Mouse (Mus musculus): Measurements from ENCODE around the gene Gm5640. TPM values are rescaled to one million over a fixed set of nuclear protein-coding genes. Genes with fewer than 3 reads are reported as not detected.
"Not testable (repeated sequence)": the region's sequence is repeated elsewhere in the genome, so short reads cannot be mapped to it uniquely, and the experiment has no call there.

The Gm5640 gene
- 0.17 and 0.19 TPM in 2 replicates for polyA plus RNA-seq (2015; fragmentation: Nextera tagmentation; extraction: Ambion mirVana)

GRCm38 (mm10) chrX:74645466-74646323 is at the start of gene Gm5640:
Gm5640 (minus strand) TSS chrX:74645635.
- not testable (repeated sequence) for H3K36me3 ChIP-seq; H3K4me3 ChIP-seq (replicated peaks); H3K27ac ChIP-seq; H3K9me3 ChIP-seq; H3K4me1 ChIP-seq (replicated peaks); H3K9ac ChIP-seq (replicated peaks); H3K4me2 ChIP-seq (replicated peaks); H3K27me3 ChIP-seq
- WGBS: 51% methylated on average over 4 of the region's 5 CpGs
- peak; percentile 92 for ATAC-seq

- WGBS: no CpG with 5 or more reads among the region's 1 CpGs
- H3K4me1 ChIP-seq (replicated peaks); H3K9ac ChIP-seq (replicated peaks); H3K9me3 ChIP-seq; H3K4me2 ChIP-seq (replicated peaks); H3K4me3 ChIP-seq (replicated peaks); H3K27ac ChIP-seq; H3K36me3 ChIP-seq; H3K27me3 ChIP-seq: not testable (repeated sequence)
- ATAC-seq: peak; percentile 68
These were observed 958 bp upstream of the Gm5640 start for GRCm38 (mm10) chrX:74646393-74646792.

GRCm38 (mm10) chrX:74592379-74592778 is 53.1 kb downstream of the Gm5640 start, which contains the start of gene Olfr1325:
Olfr1325 (plus strand) TSS chrX:74592679.
- ATAC-seq: no peak
- no peaks in the 10 kb centered on the region for H3K27me3 ChIP-seq
- WGBS: 80% methylated on average over 2 of the region's 2 CpGs

More at GRCm38 (mm10) chrX:74592379-74592778, 53.1 kb downstream of the Gm5640 start, which contains the start of gene Olfr1325:
- H3K9me3 ChIP-seq: no peaks in the 10 kb centered on the region
- no peak within 1 kb of the TSS for H3K27ac ChIP-seq
- H3K9ac ChIP-seq (replicated peaks): no peak within 1 kb of the TSS
- no peaks in the 10 kb centered on the region for H3K36me3 ChIP-seq
- H3K4me3 ChIP-seq (replicated peaks): no peak within 1 kb of the TSS
- H3K4me2 ChIP-seq (replicated peaks): no peak within 1 kb of the TSS
- no peaks in the 10 kb centered on the region for H3K4me1 ChIP-seq (replicated peaks)

Other genes starting within 250 kb of the Gm5640 start
- 58.6 and 64.0 TPM in 2 replicates for gene G6pdx, start 216.4 kb downstream of the Gm5640 start, polyA plus RNA-seq (2015; fragmentation: Nextera tagmentation; extraction: Ambion mirVana)
- gene Gm6880, start 164.2 kb downstream of the Gm5640 start, polyA plus RNA-seq (2015; fragmentation: Nextera tagmentation; extraction: Ambion mirVana): 0.46 TPM in 1 of 2 replicates, not detected in the other
- gene Olfr1326-ps1, start 70.7 kb downstream of the Gm5640 start, polyA plus RNA-seq (2015; fragmentation: Nextera tagmentation; extraction: Ambion mirVana): not detected in 2 replicates
- not detected in 2 replicates for gene Olfr1325, start 53.0 kb downstream of the Gm5640 start, polyA plus RNA-seq (2015; fragmentation: Nextera tagmentation; extraction: Ambion mirVana)
- not detected in 2 replicates for gene Gm6890, start 95.3 kb upstream of the Gm5640 start, polyA plus RNA-seq (2015; fragmentation: Nextera tagmentation; extraction: Ambion mirVana)
- 0.06 and 0.12 TPM in 2 replicates for gene Gm5936, start 191.6 kb upstream of the Gm5640 start, polyA plus RNA-seq (2015; fragmentation: Nextera tagmentation; extraction: Ambion mirVana)

Data from midbrain, embryonic 13.5 days (tissue).